Mouse (Mus musculus) forebrain, embryonic 16.5 days (tissue): Measurements from ENCODE around the gene Adam11. TPM values are rescaled to one million over a fixed set of nuclear protein-coding genes. Genes with fewer than 3 reads are reported as not detected.

Experiments
- ATAC-seq: fragments of 200-750 bp; cut with Nextera tagmentation; 2 replicates; pipeline ENCODE4 v1.8.0; 2017; ENCODE audit warnings: mild to moderate bottlenecking, moderate library complexity
- H3K27ac ChIP-seq: fragments of 300-500 bp; sonication (generic); 2 replicates; pipeline ENCODE4 v1.5.1; 2014; ENCODE audit warnings: low read length, control low read depth
- H3K27me3 ChIP-seq: fragments of 300-500 bp; sonication (generic); replicated peaks from 2 replicates; pipeline ENCODE4 v1.6.1; 2014; ENCODE audit warnings: low read length; ENCODE audit not compliant: control insufficient read depth, insufficient read depth
- H3K36me3 ChIP-seq: fragments of 300-500 bp; sonication (generic); 2 replicates; pipeline ENCODE4 v1.6.1; 2014; ENCODE audit not compliant: control insufficient read depth, insufficient read depth
- H3K4me1 ChIP-seq: fragments of 300-500 bp; sonication (generic); replicated peaks from 2 replicates; pipeline ENCODE4 v1.6.1; 2014; ENCODE audit warnings: low read length; ENCODE audit not compliant: control insufficient read depth, insufficient read depth
- H3K4me2 ChIP-seq: fragments of 300-500 bp; sonication (generic); 2 replicates; pipeline ENCODE4 v1.6.1; 2014; ENCODE audit warnings: mild to moderate bottlenecking, low read length, control low read depth
- H3K4me3 ChIP-seq: fragments of 300-500 bp; sonication (generic); replicated peaks from 2 replicates; pipeline ENCODE4 v1.5.1; 2014; ENCODE audit warnings: mild to moderate bottlenecking, low read length, control low read depth
- H3K9ac ChIP-seq: fragments of 300-500 bp; sonication (generic); replicated peaks from 2 replicates; pipeline ENCODE4 v1.6.1; 2014; ENCODE audit warnings: low read depth, low read length, control low read depth
- H3K9me3 ChIP-seq: fragments of 300-500 bp; sonication (generic); 2 replicates; pipeline ENCODE4 v1.6.1; 2016; ENCODE audit warnings: low read length; ENCODE audit not compliant: control insufficient read depth
- WGBS: fragments of 180-500 bp; shearing (Covaris S2); extraction: QIAGEN DNeasy Blood & Tissue Kit; methylation state at CpG from one replicate; pipeline ENCODE4 v1.1.7; 2014; 5-methylcytosine and 5-hydroxymethylcytosine counted together
- polyA plus RNA-seq: library from polyadenylated mRNA; unstranded; fragments of >200 nt; fragmentation: Nextera tagmentation; extraction: Ambion mirVana; gene quantifications from 2 replicates; pipeline ENCODE4 v1.2.1, GENCODE M21; 2015

Gene Adam11
- polyA plus RNA-seq, 1 experiment from 2014 or later: 33.7 TPM

GRCm38 (mm10) chr11:102734961-102735360 lies 26.3 kb upstream of the Adam11 start:
- Histone ChIP-seq H3K9me3 (no peaks in the 10 kb centered on the region), H3K4me1 (peaks cover 9% of the 10 kb centered on the region), H3K36me3 (no peaks in the 10 kb centered on the region), H3K9ac (no peak overlapping the region), H3K4me2 (no peak overlapping the region), H3K4me3 (no peak overlapping the region), H3K27me3 (peaks cover 7% of the 10 kb centered on the region), H3K27ac (no peak overlapping the region)
- no peak for ATAC-seq
- WGBS: 94% methylated on average over 6 of the region's 6 CpGs

GRCm38 (mm10) chr11:102738046-102738445 lies 23.2 kb upstream of the Adam11 start:
- Histone ChIP-seq H3K4me3 (no peak overlapping the region), H3K27ac (no peak overlapping the region), H3K27me3 (peaks cover 7% of the 10 kb centered on the region), H3K9ac (no peak overlapping the region), H3K9me3 (no peaks in the 10 kb centered on the region), H3K4me2 (no peak overlapping the region), H3K36me3 (no peaks in the 10 kb centered on the region), H3K4me1 (peaks cover 23% of the 10 kb centered on the region)
- no peak for ATAC-seq
- 84% methylated on average over 3 of the region's 3 CpGs for WGBS

GRCm38 (mm10) chr11:102739278-102739966 lies 21.8 kb upstream of the Adam11 start:
- H3K27me3 ChIP-seq: peaks cover 7% of the 10 kb centered on the region
- peak overlapping the region; percentile 73 for H3K27ac ChIP-seq
- H3K4me3 ChIP-seq: peak overlapping the region; percentile 33
- peak overlapping the region; percentile 59 for H3K9ac ChIP-seq
- 4% methylated on average over 20 of the region's 20 CpGs for WGBS
- H3K4me1 ChIP-seq: peaks cover 23% of the 10 kb centered on the region
- peak; percentile 90 for ATAC-seq
- no peaks in the 10 kb centered on the region for H3K9me3 ChIP-seq
- peak overlapping the region; percentile 65 for H3K4me2 ChIP-seq
- H3K36me3 ChIP-seq: no peaks in the 10 kb centered on the region

- Histone ChIP-seq H3K4me3 (no peak overlapping the region), H3K36me3 (no peaks in the 10 kb centered on the region), H3K9me3 (no peaks in the 10 kb centered on the region), H3K9ac (no peak overlapping the region), H3K4me1 (peaks cover 23% of the 10 kb centered on the region), H3K27me3 (peaks cover 7% of the 10 kb centered on the region), H3K4me2 (no peak overlapping the region), H3K27ac (no peak overlapping the region)
- WGBS: 54% methylated on average over 11 of the region's 11 CpGs
- ATAC-seq: no peak
Observed at GRCm38 (mm10) chr11:102740634-102741033, 20.6 kb upstream of the Adam11 start.

GRCm38 (mm10) chr11:102741129-102741950 lies 19.9 kb upstream of the Adam11 start:
- Histone ChIP-seq H3K9ac (peak overlapping the region; percentile 22), H3K36me3 (no peaks in the 10 kb centered on the region), H3K27me3 (peaks cover 7% of the 10 kb centered on the region), H3K4me2 (no peak overlapping the region), H3K27ac (no peak overlapping the region), H3K4me3 (no peak overlapping the region), H3K4me1 (peaks cover 23% of the 10 kb centered on the region), H3K9me3 (no peaks in the 10 kb centered on the region)
- WGBS: 13% methylated on average over 22 of the region's 22 CpGs
- no peak for ATAC-seq

GRCm38 (mm10) chr11:102742066-102742465 lies 19.2 kb upstream of the Adam11 start:
- H3K4me1 ChIP-seq: peaks cover 23% of the 10 kb centered on the region
- no peak overlapping the region for H3K9ac ChIP-seq
- no peak overlapping the region for H3K4me3 ChIP-seq
- WGBS: 20% methylated on average over 7 of the region's 7 CpGs
- no peaks in the 10 kb centered on the region for H3K36me3 ChIP-seq
- no peak for ATAC-seq
- no peak overlapping the region for H3K27ac ChIP-seq
- H3K4me2 ChIP-seq: no peak overlapping the region
- H3K9me3 ChIP-seq: no peaks in the 10 kb centered on the region
- peaks cover 7% of the 10 kb centered on the region for H3K27me3 ChIP-seq

- ATAC-seq: no peak
- peaks cover 7% of the 10 kb centered on the region for H3K27me3 ChIP-seq
- WGBS: 85% methylated on average over 5 of the region's 5 CpGs
Observed at GRCm38 (mm10) chr11:102742843-102743242, 18.4 kb upstream of the Adam11 start.

GRCm38 (mm10) chr11:102744746-102745145 lies 16.5 kb upstream of the Adam11 start:
- Histone ChIP-seq H3K9me3 (no peaks in the 10 kb centered on the region), H3K4me3 (no peak overlapping the region), H3K36me3 (no peaks in the 10 kb centered on the region), H3K9ac (no peak overlapping the region), H3K4me1 (peaks cover 16% of the 10 kb centered on the region), H3K4me2 (no peak overlapping the region), H3K27ac (no peak overlapping the region), H3K27me3 (no peaks in the 10 kb centered on the region)
- 82% methylated on average over 3 of the region's 3 CpGs for WGBS
- no peak for ATAC-seq

More at GRCm38 (mm10) chr11:102742843-102743242, 18.4 kb upstream of the Adam11 start:
- Histone ChIP-seq H3K9me3 (no peaks in the 10 kb centered on the region), H3K4me1 (peaks cover 23% of the 10 kb centered on the region), H3K9ac (no peak overlapping the region), H3K4me2 (no peak overlapping the region), H3K4me3 (no peak overlapping the region), H3K36me3 (no peaks in the 10 kb centered on the region), H3K27ac (no peak overlapping the region)

GRCm38 (mm10) chr11:102747866-102748265 lies 13.4 kb upstream of the Adam11 start:
- Histone ChIP-seq H3K9me3 (no peaks in the 10 kb centered on the region), H3K36me3 (no peaks in the 10 kb centered on the region), H3K4me3 (no peak overlapping the region), H3K9ac (no peak overlapping the region), H3K27ac (no peak overlapping the region), H3K4me1 (no peaks in the 10 kb centered on the region), H3K4me2 (no peak overlapping the region), H3K27me3 (no peaks in the 10 kb centered on the region)
- WGBS: 71% methylated on average over 1 of the region's 1 CpGs
- ATAC-seq: no peak
